Mouse (Mus musculus) heart, embryonic 14.5 days (tissue): Measurements from ENCODE around the gene Ddhd1. TPM values are rescaled to one million over a fixed set of nuclear protein-coding genes. Genes with fewer than 3 reads are reported as not detected.
A peak's percentile ranks its signal among the peaks of the same experiment; 100 is the strongest.

Experiments
- ATAC-seq: fragments of 200-750 bp; cut with Nextera tagmentation; 2 replicates; pipeline ENCODE4 v1.8.0; 2017; ENCODE audit warnings: low read depth, moderate TSS enrichment; ENCODE audit not compliant: insufficient number of reproducible peaks, insufficient read depth, low FRiP score
- H3K27ac ChIP-seq, 2 experiments: fragments of 200-500 bp in 1 of 2; fragments of 300-500 bp in 1 of 2; sonication (generic) in 1 of 2; replicated peaks in 1 of 2; 2 replicates each; pipeline ENCODE4 v1.5.1; 2012 to 2014; ENCODE audit warnings: low read depth in 2 of 2, low read length in 2 of 2, control low read depth in 1 of 2, mild to moderate bottlenecking in 1 of 2, mixed read lengths in 1 of 2; ENCODE audit not compliant: control insufficient read depth in 1 of 2, insufficient read depth in 1 of 2
- H3K27me3 ChIP-seq: fragments of 300-500 bp; sonication (generic); 2 replicates; pipeline ENCODE4 v1.6.1; 2014; ENCODE audit warnings: mild to moderate bottlenecking, low read length, control low read depth; ENCODE audit not compliant: control insufficient read depth, insufficient read depth
- H3K36me3 ChIP-seq: fragments of 300-500 bp; sonication (generic); 2 replicates; pipeline ENCODE4 v1.6.1; 2014; ENCODE audit warnings: mild to moderate bottlenecking, control low read depth, low read length, mixed read lengths; ENCODE audit not compliant: control insufficient read depth, insufficient read depth
- H3K4me1 ChIP-seq, 2 experiments: fragments of 200-500 bp in 1 of 2; fragments of 300-500 bp in 1 of 2; sonication (generic) in 1 of 2; 2 replicates each; pipeline ENCODE4 v1.6.1; 2012 to 2014; ENCODE audit warnings: low read length in 2 of 2, control low read depth in 1 of 2, mixed read lengths in 1 of 2; ENCODE audit not compliant: control insufficient read depth in 2 of 2, insufficient read depth in 2 of 2
- H3K4me2 ChIP-seq: fragments of 300-500 bp; sonication (generic); 2 replicates; pipeline ENCODE4 v1.6.1; 2014; ENCODE audit warnings: mild to moderate bottlenecking, low read length
- H3K4me3 ChIP-seq, 2 experiments: fragments of 200-500 bp in 1 of 2; fragments of 300-500 bp in 1 of 2; sonication (generic) in 1 of 2; 2 replicates each; pipeline ENCODE4 v1.5.1; 2012 to 2014; ENCODE audit warnings: low read length in 2 of 2, mild to moderate bottlenecking in 2 of 2, control low read depth in 1 of 2, low read depth in 1 of 2, moderate library complexity in 1 of 2; ENCODE audit not compliant: control insufficient read depth in 1 of 2, insufficient read depth in 1 of 2
- H3K9ac ChIP-seq: fragments of 300-500 bp; sonication (generic); 2 replicates; pipeline ENCODE4 v1.6.1; 2014; ENCODE audit warnings: mild to moderate bottlenecking, low read length
- H3K9me3 ChIP-seq: fragments of 300-500 bp; sonication (generic); 2 replicates; pipeline ENCODE4 v1.6.1; 2016; ENCODE audit warnings: low read length, control low read depth; ENCODE audit not compliant: control insufficient read depth
- WGBS: fragments of 180-500 bp; shearing (Covaris S2); extraction: QIAGEN DNeasy Blood & Tissue Kit; methylation state at CpG from one replicate; pipeline ENCODE4 v1.1.7; 2014; 5-methylcytosine and 5-hydroxymethylcytosine counted together
- polyA plus RNA-seq: library from polyadenylated mRNA; unstranded; fragments of >200 nt; fragmentation: Nextera tagmentation; extraction: Ambion mirVana; gene quantifications from 2 replicates; pipeline ENCODE4 v1.2.1, GENCODE M21; 2014

The Ddhd1 gene
- polyA plus RNA-seq, 1 experiment from 2014 or later: 13.8 TPM

- no peaks in the 10 kb centered on the region for H3K36me3 ChIP-seq
- H3K4me2 ChIP-seq: no peak overlapping the region
- no peak overlapping the region for H3K4me3 ChIP-seq
- H3K9me3 ChIP-seq: no peaks in the 10 kb centered on the region
- no peak overlapping the region for H3K27ac ChIP-seq
- H3K9ac ChIP-seq: no peak overlapping the region
- 82% methylated on average over 2 of the region's 2 CpGs for WGBS
- no peaks in the 10 kb centered on the region for H3K27me3 ChIP-seq
- 0 out of 4 replicates have a peak, but pooled peaks cover 0 to 3% of the 10 kb centered on the region in 2 experiments for H3K4me1 ChIP-seq
- no peak for ATAC-seq
Observed at GRCm38 (mm10) chr14:45685313-45685712, 27.4 kb upstream of the Ddhd1 start.

- ATAC-seq: no peak
- H3K4me1 ChIP-seq: no peaks in the 10 kb centered on the region
- no peak overlapping the region for H3K27ac ChIP-seq
Observed at GRCm38 (mm10) chr14:45676722-45677121, 18.8 kb upstream of the Ddhd1 start.

DNA sequence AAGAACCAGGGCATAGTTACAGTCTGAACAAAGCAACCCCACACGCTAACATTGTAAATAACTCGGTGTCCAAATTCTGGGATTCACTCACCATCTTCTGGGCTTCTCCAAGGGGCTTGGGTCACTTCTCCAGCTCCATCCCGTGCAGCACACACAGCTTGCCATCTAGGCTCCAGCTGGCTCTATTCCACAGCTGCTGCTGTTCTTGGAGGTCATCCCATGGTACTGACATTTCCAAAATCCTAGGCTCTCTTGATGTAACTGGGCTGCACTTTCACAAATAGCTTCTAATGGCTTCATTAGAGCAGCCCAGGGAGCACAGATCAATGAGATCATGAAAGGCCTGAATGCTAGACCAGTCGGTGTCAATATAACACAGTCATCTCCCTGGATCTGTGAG lies 10.4 kb upstream of the Ddhd1 start:
- no peaks in the 10 kb centered on the region for H3K36me3 ChIP-seq
- no peaks in the 10 kb centered on the region for H3K9me3 ChIP-seq
- no peak for ATAC-seq
- no peak overlapping the region for H3K9ac ChIP-seq
- no peaks in the 10 kb centered on the region for H3K4me1 ChIP-seq
- no peak overlapping the region for H3K27ac ChIP-seq
- H3K27me3 ChIP-seq: no peaks in the 10 kb centered on the region
- no peak overlapping the region for H3K4me3 ChIP-seq
- no peak overlapping the region for H3K4me2 ChIP-seq
- WGBS: 78% methylated on average over 4 of the region's 4 CpGs

More at GRCm38 (mm10) chr14:45676722-45677121, 18.8 kb upstream of the Ddhd1 start:
- no peaks in the 10 kb centered on the region for H3K36me3 ChIP-seq
- no peaks in the 10 kb centered on the region for H3K9me3 ChIP-seq
- no peak overlapping the region for H3K9ac ChIP-seq
- H3K27me3 ChIP-seq: no peaks in the 10 kb centered on the region
- H3K4me2 ChIP-seq: no peak overlapping the region
- no peak overlapping the region for H3K4me3 ChIP-seq
- WGBS: 76% methylated on average over 6 of the region's 6 CpGs

DNA sequence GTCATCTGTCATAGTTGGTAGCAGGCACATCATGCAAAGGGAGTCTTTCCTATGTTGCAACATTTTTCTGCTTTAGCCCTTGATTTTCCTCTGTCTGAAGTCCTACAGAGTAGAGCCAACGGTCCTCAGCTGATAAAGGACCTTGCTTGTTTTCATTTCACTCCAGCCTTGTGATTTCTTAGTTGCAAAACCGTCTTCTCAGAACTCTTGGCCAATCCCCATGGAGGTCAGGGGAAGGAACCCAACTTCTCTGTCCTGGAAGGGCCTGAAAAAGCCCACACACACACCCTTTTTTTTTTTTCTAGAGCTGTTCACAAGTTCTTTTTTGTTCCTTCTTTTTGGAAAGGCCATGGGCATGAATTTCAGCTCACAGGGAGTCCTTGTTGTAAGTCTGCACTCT lies 9.3 kb upstream of the Ddhd1 start:
- no peaks in the 10 kb centered on the region for H3K9me3 ChIP-seq
- H3K4me3 ChIP-seq: no peak overlapping the region
- WGBS: 31% methylated on average over 2 of the region's 2 CpGs
- H3K36me3 ChIP-seq: no peaks in the 10 kb centered on the region
- H3K4me1 ChIP-seq: no peaks in the 10 kb centered on the region
- H3K27me3 ChIP-seq: no peaks in the 10 kb centered on the region
- no peak overlapping the region for H3K27ac ChIP-seq
- no peak overlapping the region for H3K4me2 ChIP-seq
- H3K9ac ChIP-seq: no peak overlapping the region
- ATAC-seq: no peak

- 40% methylated on average over 5 of the region's 5 CpGs for WGBS
- Histone ChIP-seq H3K27ac (no peak overlapping the region), H3K9me3 (no peaks in the 10 kb centered on the region), H3K4me3 (no peak overlapping the region), H3K27me3 (no peaks in the 10 kb centered on the region), H3K9ac (no peak overlapping the region), H3K36me3 (no peaks in the 10 kb centered on the region), H3K4me1 (peaks cover 3 to 6% of the 10 kb centered on the region in 2 experiments; a peak in 3 of 4 replicates), H3K4me2 (no peak overlapping the region)
- ATAC-seq: no peak
Observed at GRCm38 (mm10) chr14:45661575-45661974, 3.6 kb upstream of the Ddhd1 start.

DNA sequence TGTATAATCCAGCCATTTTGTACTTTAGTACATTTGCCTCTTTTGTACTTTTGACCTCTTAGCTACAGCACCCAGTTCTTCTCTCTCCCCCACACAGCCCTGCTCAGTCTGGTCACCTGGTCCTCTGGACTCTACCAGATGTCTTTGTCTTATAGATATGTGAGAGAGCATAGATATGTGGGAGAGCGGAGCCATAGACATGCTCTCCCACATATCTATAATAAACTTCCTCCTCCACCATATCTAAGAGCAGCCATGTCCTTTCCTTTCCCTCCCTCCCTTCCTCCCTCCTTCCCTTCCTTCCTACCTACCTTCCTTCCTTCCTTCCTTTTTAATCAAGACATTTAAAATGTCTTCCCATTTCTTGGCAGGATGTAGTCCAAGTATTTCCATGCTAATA lies 2.4 kb upstream of the Ddhd1 start:
- Histone ChIP-seq H3K27me3 (no peaks in the 10 kb centered on the region), H3K27ac (no peak overlapping the region), H3K4me3 (no peak overlapping the region), H3K4me1 (peaks cover 3 to 13% of the 10 kb centered on the region in 2 experiments), H3K4me2 (no peak overlapping the region), H3K9ac (no peak overlapping the region), H3K9me3 (no peaks in the 10 kb centered on the region), H3K36me3 (no peaks in the 10 kb centered on the region)
- 30% methylated on average over 1 of the region's 1 CpGs for WGBS
- no peak for ATAC-seq

- ATAC-seq: peak; percentile 42
- H3K4me1 ChIP-seq: peaks cover 8 to 35% of the 10 kb centered on the region in 2 experiments
Observed at GRCm38 (mm10) chr14:45656831-45657640, 907 bp downstream of the Ddhd1 start.

More at GRCm38 (mm10) chr14:45656831-45657640, 907 bp downstream of the Ddhd1 start:
- H3K4me2 ChIP-seq: peak overlapping the region; percentile 90
- no peaks in the 10 kb centered on the region for H3K9me3 ChIP-seq
- H3K9ac ChIP-seq: peak overlapping the region; percentile 91
- H3K36me3 ChIP-seq: 0 out of 2 replicates have a peak, but pooled peaks cover 3% of the 10 kb centered on the region
- WGBS: under 1% methylated on average over 69 of the region's 69 CpGs
- no peaks in the 10 kb centered on the region for H3K27me3 ChIP-seq
- H3K27ac ChIP-seq: peak overlapping the region; percentile 70 to 93
- peak overlapping the region; percentile 65 to 88 for H3K4me3 ChIP-seq
